Mouse (Mus musculus) liver, postnatal 0 days (tissue): ENCODE results near the gene Zfp553. TPM values are rescaled to one million over a fixed set of nuclear protein-coding genes. Genes with fewer than 3 reads are reported as not detected.
A peak's percentile ranks its signal among the peaks of the same experiment; 100 is the strongest.

Experiments
- ATAC-seq: fragments of 200-750 bp; cut with Nextera tagmentation; 2 replicates; pipeline ENCODE4 v1.8.0; 2017; ENCODE audit warnings: mild to moderate bottlenecking, moderate library complexity
- DNase-seq: peaks from one replicate; pipeline ENCODE4 v3.0.0-alpha.2; 2016
- H3K27ac ChIP-seq: fragments of 300-500 bp; sonication (generic); 2 replicates; pipeline ENCODE4 v1.5.1; 2014; ENCODE audit warnings: antibody characterized with exemption, moderate library complexity, mild to moderate bottlenecking, low read depth
- H3K27me3 ChIP-seq: fragments of 300-500 bp; sonication (generic); 2 replicates; pipeline ENCODE4 v1.6.1; 2014; ENCODE audit warnings: low read length, control low read depth, mixed read lengths; ENCODE audit not compliant: insufficient read depth
- H3K36me3 ChIP-seq: fragments of 300-500 bp; sonication (generic); replicated peaks from 2 replicates; pipeline ENCODE4 v1.6.1; 2014; ENCODE audit warnings: mild to moderate bottlenecking, control low read depth, low read length, moderate library complexity, mixed read lengths; ENCODE audit not compliant: insufficient read depth
- H3K4me1 ChIP-seq: fragments of 300-500 bp; sonication (generic); 2 replicates; pipeline ENCODE4 v1.6.1; 2014; ENCODE audit warnings: antibody characterized with exemption, mild to moderate bottlenecking, control low read depth; ENCODE audit not compliant: insufficient read depth
- H3K4me2 ChIP-seq: fragments of 300-500 bp; sonication (generic); 2 replicates; pipeline ENCODE4 v1.6.1; 2014; ENCODE audit warnings: low read depth, mild to moderate bottlenecking, low read length, moderate library complexity, mixed read lengths
- H3K4me3 ChIP-seq: fragments of 300-500 bp; sonication (generic); 2 replicates; pipeline ENCODE4 v1.5.1; 2014; ENCODE audit warnings: low read depth, low read length
- H3K9ac ChIP-seq: fragments of 300-500 bp; sonication (generic); replicated peaks from 2 replicates; pipeline ENCODE4 v1.6.1; 2014; ENCODE audit warnings: mild to moderate bottlenecking, moderate library complexity
- H3K9me3 ChIP-seq: fragments of 300-500 bp; sonication (generic); 2 replicates; pipeline ENCODE4 v1.6.1; 2016; ENCODE audit warnings: mild to moderate bottlenecking, control low read depth, low read length, mixed read lengths
- CTCF ChIP-seq: sonication (generic); IDR thresholded peaks from 2 replicates; pipeline ENCODE4 v1.5.1; 2016; ENCODE audit warnings: antibody characterized with exemption, low read depth
- EP300 ChIP-seq: IDR thresholded peaks from 2 replicates; pipeline ENCODE4 v1.6.1; 2016; ENCODE audit warnings: antibody characterized with exemption, low read depth, mild to moderate bottlenecking
- WGBS: fragments of 180-500 bp; shearing (Covaris S2); extraction: QIAGEN DNeasy Blood & Tissue Kit; methylation state at CpG from one replicate; pipeline ENCODE4 v1.1.7; 2014; ENCODE audit not compliant: insufficient replicate concordance; 5-methylcytosine and 5-hydroxymethylcytosine counted together
- polyA plus RNA-seq: library from polyadenylated mRNA; unstranded; fragments of >200 nt; fragmentation: Nextera tagmentation; extraction: Ambion mirVana; gene quantifications from 2 replicates; pipeline ENCODE4 v1.2.1, GENCODE M21; 2015

The Zfp553 gene
- 4.0 and 5.3 TPM in 2 replicates for polyA plus RNA-seq

GRCm38 (mm10) chr7:127232622-127233367 is at the start of gene Zfp553, which contains the start of gene Sept1:
Zfp553 (plus strand) TSS chr7:127233061.
Sept1 (minus strand) TSS chr7:127233130.
- H3K36me3 ChIP-seq, result peaks cover 18% of the 10 kb centered on the region
- H3K27me3 ChIP-seq, result no peaks in the 10 kb centered on the region
- peak within 1 kb of the TSS; percentile 95 for H3K27ac ChIP-seq
- 2% methylated on average over 59 of the region's 64 CpGs for WGBS
- TF ChIP-seq CTCF (no peak), EP300 (no peak)
- peak within 1 kb of the TSS; percentile 99 for H3K4me3 ChIP-seq
- peak within 1 kb of the TSS; percentile 94 for H3K4me2 ChIP-seq
- ATAC-seq (peak; percentile 90), DNase-seq (peak; percentile 90)
- H3K9ac ChIP-seq, result peak within 1 kb of the TSS; percentile 93
- H3K9me3 ChIP-seq, result no peaks in the 10 kb centered on the region
- peaks cover 17% of the 10 kb centered on the region for H3K4me1 ChIP-seq

GRCm38 (mm10) chr7:127183345-127183744 is 49.5 kb upstream of the Zfp553 start:
- no peak overlapping the region for H3K4me3 ChIP-seq
- DNase-seq, result no peak
- no peak overlapping the region for H3K4me2 ChIP-seq
- 39% methylated on average over 8 of the region's 8 CpGs for WGBS
- no peak overlapping the region for H3K9ac ChIP-seq
- no peaks in the 10 kb centered on the region for H3K36me3 ChIP-seq
- TF ChIP-seq CTCF, result no peak
- peak; percentile 97 for TF ChIP-seq EP300
- no peaks in the 10 kb centered on the region for H3K27me3 ChIP-seq
- peak; percentile 80 for ATAC-seq
- no peaks in the 10 kb centered on the region for H3K9me3 ChIP-seq
- H3K27ac ChIP-seq, result no peak overlapping the region
- H3K4me1 ChIP-seq, result peaks cover 12% of the 10 kb centered on the region

GRCm38 (mm10) chr7:127183828-127184227 is 49.0 kb upstream of the Zfp553 start:
- H3K9ac ChIP-seq, result no peak overlapping the region
- no peak overlapping the region for H3K27ac ChIP-seq
- no peaks in the 10 kb centered on the region for H3K36me3 ChIP-seq
- 0 out of 2 replicates have a peak overlapping the region, but pooled peaks have one; percentile 7 for H3K4me2 ChIP-seq
- WGBS, result 42% methylated on average over 6 of the region's 6 CpGs
- TF ChIP-seq CTCF (peak; percentile 73), EP300 (no peak)
- no peak overlapping the region for H3K4me3 ChIP-seq
- ATAC-seq (peak; percentile 85), DNase-seq (peak; percentile 68)
- no peaks in the 10 kb centered on the region for H3K9me3 ChIP-seq
- peaks cover 12% of the 10 kb centered on the region for H3K4me1 ChIP-seq
- H3K27me3 ChIP-seq, result no peaks in the 10 kb centered on the region

GRCm38 (mm10) chr7:127184720-127185119 is 48.1 kb upstream of the Zfp553 start:
- Histone ChIP-seq H3K9me3 (no peaks in the 10 kb centered on the region), H3K4me1 (peaks cover 12% of the 10 kb centered on the region), H3K4me2 (no peak overlapping the region), H3K9ac (no peak overlapping the region), H3K4me3 (no peak overlapping the region), H3K27me3 (no peaks in the 10 kb centered on the region), H3K27ac (no peak overlapping the region), H3K36me3 (no peaks in the 10 kb centered on the region)
- ATAC-seq (no peak), DNase-seq (no peak)
- 9% methylated on average over 1 of the region's 1 CpGs for WGBS
- no peak for TF ChIP-seq EP300
- TF ChIP-seq CTCF, result no peak

- Histone ChIP-seq H3K27me3 (no peaks in the 10 kb centered on the region), H3K4me1 (peaks cover 12% of the 10 kb centered on the region), H3K27ac (no peak overlapping the region), H3K4me2 (no peak overlapping the region), H3K4me3 (no peak overlapping the region), H3K36me3 (no peaks in the 10 kb centered on the region), H3K9ac (no peak overlapping the region), H3K9me3 (no peaks in the 10 kb centered on the region)
- TF ChIP-seq CTCF (peak; percentile 77), EP300 (no peak)
- ATAC-seq, result peak; percentile 16; the same call in 1 of the 2 replicates
- peak; percentile 23 for DNase-seq
- whole genome bisulfite sequencing, result 54% methylated on average over 3 of the region's 3 CpGs
Observed at GRCm38 (mm10) chr7:127185601-127186000, 47.3 kb upstream of the Zfp553 start.

- no peak overlapping the region for H3K27ac ChIP-seq
- H3K36me3 ChIP-seq, result peaks cover 12% of the 10 kb centered on the region
- no peak overlapping the region for H3K4me2 ChIP-seq
- WGBS, result 80% methylated on average over 10 of the region's 10 CpGs
- peaks cover 12% of the 10 kb centered on the region for H3K4me1 ChIP-seq
- no peak overlapping the region for H3K9ac ChIP-seq
- H3K27me3 ChIP-seq, result no peaks in the 10 kb centered on the region
- H3K4me3 ChIP-seq, result no peak overlapping the region
- DNase-seq (no peak), ATAC-seq (no peak)
- H3K9me3 ChIP-seq, result no peaks in the 10 kb centered on the region
- TF ChIP-seq EP300, result no peak
- no peak for TF ChIP-seq CTCF
Observed at GRCm38 (mm10) chr7:127187351-127187750, 45.5 kb upstream of the Zfp553 start.
